In the genomic region with DNA sequence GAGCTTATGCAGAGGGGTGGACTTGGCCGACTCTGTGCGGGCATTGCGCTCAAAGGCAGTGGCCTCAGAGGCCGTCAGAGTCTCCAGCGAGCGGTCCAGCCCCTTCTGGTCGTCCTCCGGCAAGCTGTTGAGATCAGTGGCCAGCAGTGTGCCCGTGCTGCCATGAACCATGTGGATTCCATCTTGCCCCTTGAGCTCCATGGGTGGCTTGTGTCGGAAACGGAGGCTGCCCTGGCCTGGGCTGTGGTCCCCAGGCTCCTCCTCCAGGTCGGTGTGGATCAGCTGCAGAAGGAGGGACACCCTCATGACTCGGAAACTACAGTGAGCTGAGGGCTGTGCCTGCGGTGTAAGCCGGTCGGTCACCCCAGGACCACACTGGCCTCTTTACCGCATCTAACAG, we compare ENCODE assay signal across 17 mouse cellular contexts. TPM values are rescaled to one million over a fixed set of nuclear protein-coding genes. Genes with fewer than 3 reads are reported as not detected.
A peak's percentile ranks its signal among the peaks of the same experiment; 100 is the strongest.
DNase-seq lines count a peak whose midpoint lies in the region; ATAC-seq and TF ChIP-seq lines count a peak whose summit lies in the region.
"Had no signal": no experiment of that assay in that cellular context is flagged by ENCODE, and none has a peak within 500 bp of the region (broad histone marks: within the 10 kb centered on the region; RNA-seq: fewer than 3 reads in every experiment).

No protein-coding gene starts in this region.

- no peaks in the 10 kb centered on the region for H3K79me2 ChIP-seq in myocyte (ENCODE audit: control insufficient read depth, insufficient read depth)

- no peak overlapping the region for H3K4me3 ChIP-seq in hindbrain, embryonic 15.5 days
- no peak overlapping the region for H3K4me3 ChIP-seq in hindbrain, postnatal 0 days (ENCODE audit: low read length)
- H3K4me3 ChIP-seq in midbrain, embryonic 11.5 days (ENCODE audit: low read depth, low read length), result no peak overlapping the region
- no peak overlapping the region for H3K4me3 ChIP-seq in midbrain, embryonic 14.5 days (replicated peaks; ENCODE audit: low read depth, low read length)
- H3K4me3 ChIP-seq in myocyte, result no peak overlapping the region
- H3K4me3 ChIP-seq: embryonic facial prominence, embryonic 10.5 days; embryonic facial prominence, embryonic 12.5 days had no signal

- TF ChIP-seq POLR2A in myocyte (IDR thresholded peaks at IDR 0.05; ENCODE audit: insufficient read length, low read depth), result no peak

- WGBS in hindbrain, embryonic 15.5 days, result 84% methylated on average over 17 of the region's 17 CpGs
- 74% methylated on average over 17 of the region's 17 CpGs for WGBS in hindbrain, postnatal 0 days
- WGBS in midbrain, embryonic 11.5 days, result 83% methylated on average over 17 of the region's 17 CpGs
- 86% methylated on average over 17 of the region's 17 CpGs for WGBS in midbrain, embryonic 14.5 days

- no peak for TF ChIP-seq CTCF in hindbrain, postnatal 0 days (IDR thresholded peaks at IDR 0.05; ENCODE audit: low read depth)

- no peaks in the 10 kb centered on the region for H3K9me3 ChIP-seq in hindbrain, embryonic 15.5 days
- H3K9me3 ChIP-seq in hindbrain, postnatal 0 days (ENCODE audit: low read length), result no peaks in the 10 kb centered on the region
- H3K9me3 ChIP-seq in midbrain, embryonic 11.5 days (ENCODE audit: control insufficient read depth, low read length), result no peaks in the 10 kb centered on the region
- no peaks in the 10 kb centered on the region for H3K9me3 ChIP-seq in midbrain, embryonic 14.5 days (ENCODE audit: control insufficient read depth, low read length)
- H3K9me3 ChIP-seq: embryonic facial prominence, embryonic 10.5 days; embryonic facial prominence, embryonic 12.5 days had no signal

- peaks cover 23% of the 10 kb centered on the region for H3K36me3 ChIP-seq in hindbrain, embryonic 15.5 days
- peaks cover 38% of the 10 kb centered on the region for H3K36me3 ChIP-seq in hindbrain, postnatal 0 days (ENCODE audit: insufficient read depth, low read length)
- H3K36me3 ChIP-seq in midbrain, embryonic 11.5 days (ENCODE audit: control insufficient read depth, insufficient read depth, low read length), result peaks cover 8% of the 10 kb centered on the region
- H3K36me3 ChIP-seq in midbrain, embryonic 14.5 days (ENCODE audit: control insufficient read depth, insufficient read depth, low read length), result peaks cover 50% of the 10 kb centered on the region
- H3K36me3 ChIP-seq in myocyte (ENCODE audit: control insufficient read depth, insufficient read depth), result peaks cover 25% of the 10 kb centered on the region

- no peak overlapping the region for H3ac ChIP-seq in myocyte (ENCODE audit: control insufficient read depth, insufficient read length)

- no peak for ATAC-seq in hindbrain, embryonic 15.5 days (ENCODE audit: low FRiP score, low read depth)
- no peak for ATAC-seq in hindbrain, postnatal 0 days
- ATAC-seq in midbrain, embryonic 11.5 days (ENCODE audit: low FRiP score), result no peak
- no peak for ATAC-seq in midbrain, embryonic 14.5 days (ENCODE audit: low FRiP score, low TSS enrichment)
- ATAC-seq: forebrain, embryonic 14.5 days; forebrain, postnatal 0 days had no signal

- no peak for DNase-seq in hindbrain, postnatal 0 days (ENCODE audit: low spot score)
- DNase-seq in midbrain, embryonic 11.5 days (ENCODE audit: low spot score, missing footprints), result peak; percentile 73
- no peak for DNase-seq in midbrain, embryonic 14.5 days
- DNase-seq in brain, adult 2 months (ENCODE audit: low read depth, low spot score), result peak; percentile 5
- no peak for DNase-seq in cerebellum, adult 11-12 months
- DNase-seq: adrenal gland, adult 2 months; adrenal gland, postnatal 10 days; adrenal gland, postnatal 25 days; cerebellum, adult 8-10 months; cerebellum, adult 9-11 months; cerebellum, postnatal 36 days; forebrain, postnatal 0 days had no signal

- no peak overlapping the region for H3K4me2 ChIP-seq in hindbrain, embryonic 15.5 days
- no peak overlapping the region for H3K4me2 ChIP-seq in hindbrain, postnatal 0 days (ENCODE audit: low read depth, low read length)
- no peak overlapping the region for H3K4me2 ChIP-seq in midbrain, embryonic 11.5 days
- H3K4me2 ChIP-seq in midbrain, embryonic 14.5 days (ENCODE audit: low read length), result no peak overlapping the region
- no peak overlapping the region for H3K4me2 ChIP-seq in myocyte (ENCODE audit: low read depth)
- H3K4me2 ChIP-seq: embryonic facial prominence, embryonic 12.5 days had no signal

- 0 out of 2 replicates have a peak overlapping the region, but pooled peaks have one; percentile 14 for H3K27ac ChIP-seq in hindbrain, embryonic 15.5 days (replicated peaks)
- no peak overlapping the region for H3K27ac ChIP-seq in hindbrain, postnatal 0 days
- H3K27ac ChIP-seq in midbrain, embryonic 11.5 days (ENCODE audit: low read depth, low read length), result no peak overlapping the region
- no peak overlapping the region for H3K27ac ChIP-seq in midbrain, embryonic 14.5 days (replicated peaks; ENCODE audit: low read depth, low read length)
- H3K27ac ChIP-seq: embryonic facial prominence, embryonic 10.5 days had no signal

- no peaks in the 10 kb centered on the region for H3K4me1 ChIP-seq in hindbrain, embryonic 15.5 days (replicated peaks)
- H3K4me1 ChIP-seq in hindbrain, postnatal 0 days (ENCODE audit: insufficient read depth, low read length), result no peaks in the 10 kb centered on the region
- H3K4me1 ChIP-seq in midbrain, embryonic 11.5 days (ENCODE audit: control insufficient read depth, insufficient read depth, low read length), result no peaks in the 10 kb centered on the region
- H3K4me1 ChIP-seq in midbrain, embryonic 14.5 days (ENCODE audit: control insufficient read depth, insufficient read depth, low read length), result no peaks in the 10 kb centered on the region
- H3K4me1 ChIP-seq: embryonic facial prominence, embryonic 10.5 days; embryonic facial prominence, embryonic 12.5 days had no signal

- no peaks in the 10 kb centered on the region for H3K27me3 ChIP-seq in hindbrain, embryonic 15.5 days
- no peaks in the 10 kb centered on the region for H3K27me3 ChIP-seq in hindbrain, postnatal 0 days (ENCODE audit: insufficient read depth, low read length)
- H3K27me3 ChIP-seq in midbrain, embryonic 11.5 days (ENCODE audit: control insufficient read depth, insufficient read depth, low read length), result no peaks in the 10 kb centered on the region
- no peaks in the 10 kb centered on the region for H3K27me3 ChIP-seq in midbrain, embryonic 14.5 days (ENCODE audit: control insufficient read depth, insufficient read depth, low read length)
- H3K27me3 ChIP-seq in myocyte (ENCODE audit: control insufficient read depth, insufficient read depth, insufficient read length), result no peaks in the 10 kb centered on the region
- H3K27me3 ChIP-seq: embryonic facial prominence, embryonic 12.5 days had no signal

- no peak overlapping the region for H3K9ac ChIP-seq in hindbrain, embryonic 15.5 days
- no peak overlapping the region for H3K9ac ChIP-seq in hindbrain, postnatal 0 days (replicated peaks; ENCODE audit: low read length)
- H3K9ac ChIP-seq in midbrain, embryonic 11.5 days (ENCODE audit: low read length), result no peak overlapping the region
- H3K9ac ChIP-seq in midbrain, embryonic 14.5 days (replicated peaks; ENCODE audit: low read length), result no peak overlapping the region
- H3K9ac ChIP-seq: embryonic facial prominence, embryonic 12.5 days; forebrain, postnatal 0 days had no signal

TF ChIP-seq in myocyte, 11 proteins besides CTCF, POLR2A, EP300 and RAD21:
- TF ChIP-seq POLR2AphosphoS2 (IDR thresholded peaks at IDR 0.05; ENCODE audit: insufficient read length, low read depth), result peak; percentile 76
- no peak for TF ChIP-seq E2F4 (IDR thresholded peaks at IDR 0.05; ENCODE audit: insufficient read depth)

RNA-seq across cellular contexts. Expression of a gene that starts 26.0 kb away (rescaled TPM):
- 194 and 203 TPM in 2 replicates for polyA plus RNA-seq in hindbrain, embryonic 15.5 days (2015; fragmentation: Nextera tagmentation; extraction: Ambion mirVana)
- 768 and 845 TPM in 2 replicates for total RNA-seq in hindbrain, postnatal 0 days (2014; rRNA removed)
- polyA plus RNA-seq in hindbrain, postnatal 0 days (2015; fragmentation: Nextera tagmentation; extraction: Ambion mirVana), result 277 and 281 TPM in 2 replicates
- 77.3 and 83.9 TPM in 2 replicates for polyA plus RNA-seq in midbrain, embryonic 11.5 days (2014; fragmentation: Nextera tagmentation; extraction: Ambion mirVana)
- polyA plus RNA-seq in midbrain, embryonic 14.5 days (2014; fragmentation: Nextera tagmentation; extraction: Ambion mirVana), result 129 and 260 TPM in 2 replicates
- 729 TPM for polyA plus RNA-seq in myocyte (2012; fragmentation: generic; extraction: Trizol)

RNA-seq across cellular contexts. Expression of a gene that starts 43.2 kb away (rescaled TPM):
- polyA plus RNA-seq in hindbrain, embryonic 15.5 days (2015; fragmentation: Nextera tagmentation; extraction: Ambion mirVana), result 2.5 and 3.2 TPM in 2 replicates
- total RNA-seq in hindbrain, postnatal 0 days (2014; rRNA removed), result 19.2 and 43.1 TPM in 2 replicates
- polyA plus RNA-seq in hindbrain, postnatal 0 days (2015; fragmentation: Nextera tagmentation; extraction: Ambion mirVana), result 1.9 and 4.8 TPM in 2 replicates
- 1.7 and 2.3 TPM in 2 replicates for polyA plus RNA-seq in midbrain, embryonic 11.5 days (2014; fragmentation: Nextera tagmentation; extraction: Ambion mirVana)
- polyA plus RNA-seq in midbrain, embryonic 14.5 days (2014; fragmentation: Nextera tagmentation; extraction: Ambion mirVana), result 1.1 and 2.7 TPM in 2 replicates
- polyA plus RNA-seq in myocyte (2012; fragmentation: generic; extraction: Trizol), result 5.3 TPM

Comparison
In these comparisons a context has a peak if more than half of its experiments do, and no peak if none do; other contexts are left out.
1. DNase-seq: peak in midbrain, embryonic 11.5 days (single experiment) and brain, adult 2 months (single experiment); none in hindbrain, postnatal 0 days (single experiment), midbrain, embryonic 14.5 days (single experiment) and cerebellum, adult 11-12 months (single experiment).